Comparison of ENCODE assay signal across 30 mouse cellular contexts in the genomic region with DNA sequence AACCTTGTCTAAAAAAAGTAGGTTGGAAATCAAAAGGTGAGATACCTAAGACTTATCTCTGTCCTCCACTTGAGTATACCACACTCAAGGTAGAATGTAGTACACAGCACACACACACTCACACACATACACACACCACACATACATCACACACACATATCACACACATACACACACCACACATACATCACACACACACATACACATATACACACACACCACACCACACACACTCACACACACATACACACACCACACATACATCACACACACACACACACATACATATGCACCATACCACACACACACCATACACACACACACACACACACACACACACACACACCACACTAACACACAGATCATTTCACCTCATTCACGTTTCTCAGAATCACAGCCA. TPM values are rescaled to one million over a fixed set of nuclear protein-coding genes. Genes with fewer than 3 reads are reported as not detected.
DNase-seq lines count a peak whose midpoint lies in the region; ATAC-seq and TF ChIP-seq lines count a peak whose summit lies in the region.
"Had no signal": no experiment of that assay in that cellular context is flagged by ENCODE, and none has a peak within 500 bp of the region (broad histone marks: within the 10 kb centered on the region; RNA-seq: fewer than 3 reads in every experiment).

No protein-coding gene starts in this region.

- H3K4me2 ChIP-seq in hindbrain, embryonic 14.5 days (replicated peaks): no peak overlapping the region
- no peak overlapping the region for H3K4me2 ChIP-seq in hindbrain, embryonic 13.5 days
- no peak overlapping the region for H3K4me2 ChIP-seq in lung, embryonic 15.5 days
- no peak overlapping the region for H3K4me2 ChIP-seq in midbrain, embryonic 14.5 days (ENCODE audit: low read length)
- H3K4me2 ChIP-seq in midbrain, postnatal 0 days (ENCODE audit: low read depth, low read length, poor library complexity, severe bottlenecking): no peak overlapping the region
- H3K4me2 ChIP-seq: embryonic facial prominence, embryonic 13.5 days; forebrain, embryonic 13.5 days; heart, embryonic 13.5 days; intestine, embryonic 15.5 days had no signal

- no peaks in the 10 kb centered on the region for H3K9me3 ChIP-seq in hindbrain, embryonic 14.5 days (ENCODE audit: control insufficient read depth, low read length)
- no peaks in the 10 kb centered on the region for H3K9me3 ChIP-seq in hindbrain, embryonic 13.5 days
- no peaks in the 10 kb centered on the region for H3K9me3 ChIP-seq in lung, embryonic 15.5 days
- H3K9me3 ChIP-seq in midbrain, embryonic 14.5 days (ENCODE audit: control insufficient read depth, low read length): no peaks in the 10 kb centered on the region
- no peaks in the 10 kb centered on the region; the same call in 1 of the 2 replicates for H3K9me3 ChIP-seq in midbrain, embryonic 10.5 days (replicated peaks)
- H3K9me3 ChIP-seq in midbrain, postnatal 0 days (ENCODE audit: low read length): no peaks in the 10 kb centered on the region
- H3K9me3 ChIP-seq: embryonic facial prominence, embryonic 13.5 days; forebrain, embryonic 10.5 days; forebrain, embryonic 13.5 days; heart, embryonic 10.5 days; heart, embryonic 13.5 days; intestine, embryonic 15.5 days had no signal

- no peak for TF ChIP-seq CTCF in midbrain, postnatal 0 days (IDR thresholded peaks at IDR 0.05)

- DNase-seq in hindbrain, embryonic 14.5 days (ENCODE audit: low spot score): no peak
- no peak for DNase-seq in lung, postnatal 14 days
- DNase-seq in midbrain, embryonic 14.5 days: no peak
- no peak for DNase-seq in midbrain, embryonic 10.5 days (ENCODE audit: low spot score)
- no peak for DNase-seq in midbrain, postnatal 0 days (ENCODE audit: low spot score)
- no peak for DNase-seq in cerebellum, adult 9-11 months
- DNase-seq: adrenal gland, adult 2 months; adrenal gland, postnatal 14 days; cerebellum, adult 11 months; cerebellum, adult 2 months; cerebellum, postnatal 14 days; gastrocnemius, postnatal 10 days; gastrocnemius, postnatal 36 days; heart, adult 2 months; heart, postnatal 14 days; heart, postnatal 4 days had no signal

- peaks cover 8% of the 10 kb centered on the region; the same call in 1 of the 2 replicates for H3K27me3 ChIP-seq in hindbrain, embryonic 14.5 days (ENCODE audit: control insufficient read depth, insufficient read depth, low read length)
- peaks cover 27% of the 10 kb centered on the region for H3K27me3 ChIP-seq in hindbrain, embryonic 13.5 days
- 0 out of 2 replicates have a peak, but pooled peaks cover 4% of the 10 kb centered on the region for H3K27me3 ChIP-seq in lung, embryonic 15.5 days
- H3K27me3 ChIP-seq in midbrain, embryonic 14.5 days (ENCODE audit: control insufficient read depth, insufficient read depth, low read length): 0 out of 2 replicates have a peak, but pooled peaks cover 4% of the 10 kb centered on the region
- peaks cover 32% of the 10 kb centered on the region for H3K27me3 ChIP-seq in midbrain, embryonic 10.5 days (ENCODE audit: low read depth, poor library complexity, severe bottlenecking)
- H3K27me3 ChIP-seq in midbrain, postnatal 0 days (ENCODE audit: insufficient read depth, low read length): peaks cover 6% of the 10 kb centered on the region; the same call in 1 of the 2 replicates
- H3K27me3 ChIP-seq: intestine, embryonic 15.5 days had no signal

- peak; percentile 57; the same call in 1 of the 2 replicates for ATAC-seq in hindbrain, embryonic 14.5 days (ENCODE audit: low FRiP score)
- no peak for ATAC-seq in hindbrain, embryonic 13.5 days (ENCODE audit: low FRiP score)
- no peak for ATAC-seq in lung, embryonic 15.5 days (ENCODE audit: borderline replicate concordance, extremely low read depth, low FRiP score, low TSS enrichment)
- 0 out of 2 replicates have a peak, but pooled peaks have one; percentile 26 for ATAC-seq in midbrain, embryonic 14.5 days (ENCODE audit: low FRiP score, low TSS enrichment)
- ATAC-seq in midbrain, postnatal 0 days (ENCODE audit: low FRiP score): 0 out of 2 replicates have a peak, but pooled peaks have one; percentile 48
- ATAC-seq: CD4-positive, CD25-positive, alpha-beta regulatory T cell, adult 4 months; forebrain, embryonic 13.5 days; forebrain, embryonic 16.5 days; intestine, embryonic 15.5 days had no signal

- H3K36me3 ChIP-seq in hindbrain, embryonic 14.5 days (replicated peaks; ENCODE audit: control insufficient read depth, insufficient read depth): no peaks in the 10 kb centered on the region
- no peaks in the 10 kb centered on the region for H3K36me3 ChIP-seq in hindbrain, embryonic 13.5 days
- no peaks in the 10 kb centered on the region for H3K36me3 ChIP-seq in lung, embryonic 15.5 days
- no peaks in the 10 kb centered on the region for H3K36me3 ChIP-seq in midbrain, embryonic 14.5 days (ENCODE audit: control insufficient read depth, insufficient read depth, low read length)
- H3K36me3 ChIP-seq in midbrain, embryonic 10.5 days: no peaks in the 10 kb centered on the region
- H3K36me3 ChIP-seq in midbrain, postnatal 0 days (ENCODE audit: insufficient read depth, low read length): no peaks in the 10 kb centered on the region
- H3K36me3 ChIP-seq: embryonic facial prominence, embryonic 13.5 days; forebrain, embryonic 10.5 days; heart, embryonic 10.5 days; heart, embryonic 13.5 days; intestine, embryonic 15.5 days had no signal

- H3K4me3 ChIP-seq in hindbrain, embryonic 14.5 days (replicated peaks; ENCODE audit: low read length): no peak overlapping the region
- H3K4me3 ChIP-seq in hindbrain, embryonic 13.5 days: no peak overlapping the region
- no peak overlapping the region for H3K4me3 ChIP-seq in lung, embryonic 15.5 days
- no peak overlapping the region for H3K4me3 ChIP-seq in midbrain, embryonic 14.5 days (replicated peaks; ENCODE audit: low read depth, low read length)
- no peak overlapping the region for H3K4me3 ChIP-seq in midbrain, embryonic 10.5 days
- no peak overlapping the region for H3K4me3 ChIP-seq in midbrain, postnatal 0 days (ENCODE audit: low read depth, low read length)
- H3K4me3 ChIP-seq: embryonic facial prominence, embryonic 13.5 days; forebrain, embryonic 10.5 days; forebrain, embryonic 13.5 days; heart, adult 2 months; heart, embryonic 10.5 days; heart, embryonic 13.5 days; intestine, embryonic 15.5 days had no signal

- WGBS in hindbrain, embryonic 14.5 days: 84% methylated on average over 1 of the region's 1 CpGs
- WGBS in hindbrain, embryonic 13.5 days: 75% methylated on average over 1 of the region's 1 CpGs
- 64% methylated on average over 1 of the region's 1 CpGs for WGBS in lung, embryonic 15.5 days
- WGBS in midbrain, embryonic 14.5 days: 79% methylated on average over 1 of the region's 1 CpGs
- WGBS in midbrain, embryonic 10.5 days: 92% methylated on average over 1 of the region's 1 CpGs
- WGBS in midbrain, postnatal 0 days: 86% methylated on average over 1 of the region's 1 CpGs

- no peak overlapping the region for H3K9ac ChIP-seq in hindbrain, embryonic 14.5 days
- no peak overlapping the region for H3K9ac ChIP-seq in hindbrain, embryonic 13.5 days
- H3K9ac ChIP-seq in lung, embryonic 15.5 days: no peak overlapping the region
- H3K9ac ChIP-seq in midbrain, embryonic 14.5 days (replicated peaks; ENCODE audit: low read length): no peak overlapping the region
- no peak overlapping the region for H3K9ac ChIP-seq in midbrain, postnatal 0 days (replicated peaks; ENCODE audit: low read length, poor library complexity, severe bottlenecking)
- H3K9ac ChIP-seq: embryonic facial prominence, embryonic 13.5 days; forebrain, embryonic 13.5 days; heart, embryonic 13.5 days; intestine, embryonic 15.5 days had no signal

- H3K27ac ChIP-seq in hindbrain, embryonic 14.5 days: no peak overlapping the region
- no peak overlapping the region for H3K27ac ChIP-seq in hindbrain, embryonic 13.5 days
- 0 out of 2 replicates have a peak overlapping the region, but pooled peaks have one; percentile 5 for H3K27ac ChIP-seq in lung, embryonic 15.5 days
- H3K27ac ChIP-seq in midbrain, embryonic 14.5 days (replicated peaks; ENCODE audit: low read depth, low read length): no peak overlapping the region
- no peak overlapping the region for H3K27ac ChIP-seq in midbrain, embryonic 10.5 days (replicated peaks)
- H3K27ac ChIP-seq in midbrain, postnatal 0 days (ENCODE audit: low read depth, low read length): no peak overlapping the region
- H3K27ac ChIP-seq: embryonic facial prominence, embryonic 13.5 days; forebrain, embryonic 10.5 days; forebrain, embryonic 13.5 days; heart, adult 2 months; heart, embryonic 10.5 days; heart, embryonic 13.5 days; intestine, embryonic 15.5 days had no signal

- peaks cover 10% of the 10 kb centered on the region; the same call in 1 of the 2 replicates for H3K4me1 ChIP-seq in hindbrain, embryonic 14.5 days (replicated peaks; ENCODE audit: control insufficient read depth, insufficient read depth, low read length)
- peaks cover 16% of the 10 kb centered on the region for H3K4me1 ChIP-seq in hindbrain, embryonic 13.5 days (replicated peaks)
- H3K4me1 ChIP-seq in lung, embryonic 15.5 days: peaks cover 21% of the 10 kb centered on the region; the same call in 1 of the 2 replicates
- peaks cover 4% of the 10 kb centered on the region; the same call in 1 of the 2 replicates for H3K4me1 ChIP-seq in midbrain, embryonic 14.5 days (ENCODE audit: control insufficient read depth, insufficient read depth, low read length)
- H3K4me1 ChIP-seq in midbrain, embryonic 10.5 days: peaks cover 13% of the 10 kb centered on the region
- no peaks in the 10 kb centered on the region for H3K4me1 ChIP-seq in midbrain, postnatal 0 days (ENCODE audit: insufficient read depth, low read length)
- H3K4me1 ChIP-seq: heart, embryonic 13.5 days had no signal

RNA-seq across cellular contexts. Expression of a gene that starts 2.8 kb away (rescaled TPM):
- polyA plus RNA-seq in hindbrain, embryonic 14.5 days (2014; fragmentation: Nextera tagmentation; extraction: Ambion mirVana): 0.07 and 0.19 TPM in 2 replicates
- 0.06 TPM in 1 of 2 replicates, not detected in the other for polyA plus RNA-seq in hindbrain, embryonic 13.5 days (2015; fragmentation: Nextera tagmentation; extraction: Ambion mirVana)
- 3.8 TPM in 2 replicates for polyA plus RNA-seq in lung, embryonic 15.5 days (2015; fragmentation: Nextera tagmentation; extraction: Ambion mirVana)
- polyA plus RNA-seq in midbrain, embryonic 14.5 days (2014; fragmentation: Nextera tagmentation; extraction: Ambion mirVana): not detected in 2 replicates
- polyA plus RNA-seq in midbrain, embryonic 10.5 days (2016; fragmentation: Nextera tagmentation; extraction: Ambion mirVana): 0.20 and 0.31 TPM in 2 replicates
- total RNA-seq in midbrain, postnatal 0 days (2014; rRNA removed): 0.09 and 0.44 TPM in 2 replicates
- polyA plus RNA-seq in midbrain, postnatal 0 days (2015; fragmentation: Nextera tagmentation; extraction: Ambion mirVana): 0.05 and 0.12 TPM in 2 replicates
- total RNA-seq: gastrocnemius, adult 18-20 months; gastrocnemius, postnatal 36 days; granulocyte monocyte progenitor cell, adult 5-6 weeks; MEL had no signal
- polyA plus RNA-seq: adrenal gland, adult 2 months; C2C12; CD4-positive, CD25-positive, alpha-beta regulatory T cell, adult 4 months; forebrain, embryonic 13.5 days; forebrain, embryonic 16.5 days; heart, adult 2 months had no signal

Comparison
In these comparisons a context has a peak if more than half of its experiments do, and no peak if none do; other contexts are left out.
1. ATAC-seq: peak in hindbrain, embryonic 14.5 days (single experiment), midbrain, embryonic 14.5 days (single experiment) and midbrain, postnatal 0 days (single experiment); none in hindbrain, embryonic 13.5 days (single experiment) and lung, embryonic 15.5 days (single experiment).